Mouse (Mus musculus) heart, adult 11 months (tissue): ENCODE data around the gene Ccdc36.

Experiments
- DNase-seq: peaks from one replicate; pipeline ENCODE4 v3.0.0; 2022

Gene Ccdc36

DNA sequence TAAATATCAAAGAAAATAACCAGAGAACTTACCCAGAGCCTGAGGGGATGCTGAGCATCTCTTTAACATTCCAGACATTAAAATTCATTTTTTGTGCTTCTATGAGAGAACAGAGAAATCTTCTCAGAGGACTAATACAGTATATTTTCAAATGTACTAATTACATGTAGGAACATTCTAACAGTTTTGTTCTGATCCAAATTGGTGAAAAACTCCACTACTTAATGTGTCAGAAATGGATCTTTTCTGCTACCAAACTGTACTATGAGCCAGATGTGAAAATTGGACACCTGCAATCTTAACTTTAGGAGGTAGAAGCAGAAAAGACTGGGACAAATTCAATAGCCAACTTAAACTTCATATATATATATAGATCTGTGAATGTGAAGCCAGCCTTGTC is at the start of gene Ccdc36:
Gene Ccdc36 (minus strand): TSS at position 101 of the 400 bp plus-strand sequence.
- no peak for DNase-seq

- no peak for DNase-seq
These were observed 46.2 kb upstream of the Ccdc36 start for GRCm38 (mm10) chr9:108474528-108474927.

GRCm38 (mm10) chr9:108469845-108470244 is 41.6 kb upstream of the Ccdc36 start:
- peak; percentile 70 for DNase-seq

GRCm38 (mm10) chr9:108469430-108469829 is 41.1 kb upstream of the Ccdc36 start:
- no peak for DNase-seq

GRCm38 (mm10) chr9:108466219-108466618 is 37.9 kb upstream of the Ccdc36 start:
- peak; percentile 66 for DNase-seq

- DNase-seq: peak; percentile 86
These were observed 35.4 kb upstream of the Ccdc36 start for GRCm38 (mm10) chr9:108463713-108464112.

- peak; percentile 96 for DNase-seq
These were observed 33.9 kb upstream of the Ccdc36 start for GRCm38 (mm10) chr9:108462192-108462591.

GRCm38 (mm10) chr9:108461675-108462074 is 33.4 kb upstream of the Ccdc36 start:
- peak; percentile 91 for DNase-seq

GRCm38 (mm10) chr9:108461181-108461631 is 32.9 kb upstream of the Ccdc36 start, which contains the start of gene Klhdc8b:
Gene Klhdc8b, minus strand, starts transcription at chr9:108461581.
- no peak for DNase-seq

DNA sequence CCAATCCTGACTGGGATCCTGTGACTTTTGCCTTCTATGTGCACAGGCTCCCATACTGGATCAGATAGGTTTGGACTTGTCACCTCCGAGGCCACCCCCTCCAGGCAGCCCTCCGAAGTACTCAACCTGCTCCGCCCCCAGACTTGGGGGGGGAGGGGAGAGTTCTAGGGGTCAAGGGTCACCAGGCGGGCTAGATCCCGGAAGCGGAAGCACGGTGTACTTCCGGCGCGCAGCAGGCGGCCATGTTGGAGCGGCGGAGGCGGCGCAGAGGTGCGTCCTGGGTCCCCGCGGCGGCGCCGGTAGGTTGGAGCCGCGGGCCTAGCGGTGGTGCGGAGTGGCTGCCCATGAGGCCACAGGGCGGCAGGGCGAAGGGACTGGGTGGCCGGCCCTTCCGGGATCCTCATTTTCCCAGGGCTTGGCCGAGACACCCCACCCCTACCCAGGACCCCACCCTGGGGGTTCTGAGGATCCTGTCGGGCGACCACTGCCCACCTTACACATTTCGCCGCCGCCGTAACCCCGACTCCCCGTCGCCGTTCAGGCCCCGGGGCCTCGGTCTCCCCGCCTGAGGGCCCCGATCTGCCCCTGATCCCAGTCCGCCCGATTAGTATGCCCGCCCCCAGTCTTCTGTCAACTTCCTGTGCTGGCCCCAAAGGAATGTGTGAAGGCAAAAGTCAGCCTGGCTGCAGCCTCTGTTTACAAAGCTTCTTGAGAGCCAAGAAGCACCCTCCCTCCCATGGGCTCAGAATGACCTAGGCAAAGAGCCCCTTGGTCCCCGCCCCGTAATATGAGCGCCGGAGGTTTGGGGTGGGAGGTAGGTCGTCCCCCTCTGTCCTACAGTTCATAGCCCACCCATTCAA is 32.3 kb upstream of the Ccdc36 start, which contains the start of gene Ccdc71:
Gene Ccdc71 (plus strand): TSS at position 209 of the 860 bp plus-strand sequence.
- peak; percentile 99 for DNase-seq

DNA sequence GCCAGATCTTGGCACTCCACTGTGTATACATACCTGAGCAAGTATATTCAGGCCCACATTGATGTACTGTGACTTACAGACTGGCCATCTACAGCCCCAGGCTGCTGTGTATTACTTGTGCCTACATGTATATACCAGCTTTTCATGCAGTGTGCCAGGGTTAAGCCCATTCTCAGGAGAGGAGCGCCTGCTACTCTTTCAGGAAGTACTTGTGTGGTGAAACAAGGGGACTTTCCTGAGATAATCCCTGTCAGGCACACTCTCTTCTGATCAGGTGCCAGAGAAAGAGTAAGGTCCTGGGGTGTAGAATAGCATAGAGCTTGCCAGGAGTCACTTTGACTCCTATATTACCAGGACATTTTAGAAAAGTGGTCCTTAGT is 31.6 kb upstream of the Ccdc36 start:
- peak; percentile 91 for DNase-seq

DNA sequence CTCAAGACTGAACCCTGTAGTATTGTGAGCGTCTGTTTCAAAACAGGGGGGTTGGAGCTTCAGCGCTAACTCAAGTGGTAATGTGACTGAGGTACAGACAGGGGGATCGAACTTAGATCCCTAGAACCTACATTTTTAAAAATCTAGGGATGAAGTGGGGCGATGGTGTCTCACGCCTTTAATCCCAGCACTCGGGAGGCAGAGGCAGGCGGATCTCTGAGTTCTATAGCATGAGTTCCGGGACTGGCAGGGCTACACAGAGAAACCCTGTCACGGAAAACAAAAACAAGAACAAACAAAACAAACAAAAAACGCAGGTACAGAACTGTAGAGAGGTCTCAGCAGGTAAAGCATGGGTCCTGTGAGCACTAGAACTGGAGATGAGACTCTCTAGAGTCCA is 28.7 kb upstream of the Ccdc36 start:
- peak; percentile 66 for DNase-seq

DNA sequence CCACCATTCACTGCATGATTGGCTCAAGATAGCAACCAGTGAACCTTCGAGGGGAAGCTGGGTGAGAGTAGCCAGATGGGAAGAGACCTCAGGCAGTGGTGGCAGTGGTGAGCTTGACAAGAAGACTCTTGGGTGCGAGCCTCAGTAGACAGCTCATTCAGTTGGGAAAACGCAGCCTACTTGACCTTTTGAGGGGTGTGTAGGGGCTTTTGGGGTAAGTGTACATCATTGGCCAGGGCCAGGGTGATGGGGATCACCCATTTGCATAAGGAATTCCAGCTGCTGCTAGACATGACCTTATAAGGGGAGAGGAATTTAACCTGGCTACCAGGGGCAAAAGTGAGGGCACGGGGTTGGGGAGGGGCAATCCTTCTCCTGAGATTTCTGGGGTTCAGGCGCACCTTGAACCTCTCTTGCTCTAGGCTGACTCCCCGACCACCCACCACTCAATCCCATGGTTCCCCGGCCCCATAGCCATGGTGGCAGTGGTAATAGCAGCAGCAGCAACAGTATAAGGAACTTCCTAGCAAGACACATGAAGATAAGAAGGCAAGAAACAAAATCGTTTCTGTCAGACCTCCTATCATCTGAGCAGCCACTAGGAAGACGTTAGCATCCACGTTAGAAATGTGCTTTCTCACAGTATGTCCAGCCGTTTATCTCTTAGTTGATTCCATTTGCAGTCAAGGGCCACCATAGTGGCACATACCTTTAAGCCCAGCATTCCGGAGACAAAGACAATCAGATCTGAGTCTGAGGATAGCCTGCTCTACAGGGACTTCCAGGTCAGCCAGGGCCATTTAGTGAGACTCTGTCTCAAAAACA is 27.7 kb upstream of the Ccdc36 start:
- peak; percentile 60 for DNase-seq

DNA sequence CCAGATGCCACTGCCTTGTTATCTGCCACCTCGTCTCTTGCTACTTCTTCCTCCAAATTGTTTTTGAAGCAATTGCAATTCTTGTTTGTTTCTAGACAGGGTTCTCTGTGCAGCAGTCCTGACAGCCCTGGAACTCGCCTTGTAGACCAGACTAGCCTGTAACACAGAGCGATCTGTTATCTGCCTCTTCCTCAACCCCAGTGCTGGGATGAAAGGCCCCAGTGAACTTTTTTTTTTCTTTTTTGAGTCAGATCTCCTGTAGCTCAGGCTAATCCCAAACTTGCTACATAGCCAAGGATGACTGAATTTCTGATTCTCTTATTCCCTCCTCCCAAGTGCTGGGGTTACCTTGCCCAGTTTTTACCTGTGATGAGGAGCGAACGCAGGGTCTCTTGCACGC is 26.1 kb upstream of the Ccdc36 start:
- no peak for DNase-seq

DNA sequence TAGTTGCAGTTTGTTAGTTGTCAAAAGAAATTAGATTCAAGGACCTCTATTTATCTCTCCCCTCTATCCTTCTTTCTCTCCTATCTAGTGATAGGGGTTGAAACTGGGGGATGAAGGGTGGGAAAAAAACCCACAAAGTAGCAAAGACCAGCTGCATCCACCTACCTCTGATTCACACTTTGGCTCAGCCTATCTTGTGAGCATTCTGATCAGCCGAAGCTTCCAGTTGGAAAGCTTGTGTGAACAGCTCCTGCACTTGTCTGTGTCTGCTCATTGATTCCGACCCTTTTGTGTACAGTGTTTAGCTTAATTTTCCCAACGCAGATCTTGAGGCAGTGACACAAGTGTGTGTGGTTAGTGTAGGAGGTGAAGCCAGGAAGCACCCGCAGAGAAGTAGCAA is 25.2 kb upstream of the Ccdc36 start:
- DNase-seq: no peak

DNA sequence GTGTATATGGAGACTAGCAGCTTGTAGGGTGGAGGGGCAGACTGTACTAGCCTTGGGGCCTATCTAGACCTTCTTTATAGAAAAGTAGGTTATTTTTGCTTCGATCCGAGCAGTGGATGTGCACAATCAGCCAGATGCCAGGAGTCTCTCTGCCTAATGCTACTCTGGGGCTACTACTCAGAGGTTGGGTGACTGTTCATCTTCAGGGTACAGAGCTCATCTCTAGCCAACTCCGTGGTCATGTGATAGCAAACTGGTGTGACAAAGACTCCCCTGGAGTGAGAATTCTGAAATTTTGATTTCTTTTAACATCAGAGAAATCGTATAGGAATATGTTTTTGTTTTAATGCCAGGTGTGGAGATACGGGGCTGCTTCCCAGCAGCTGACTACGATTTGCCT is 24.6 kb upstream of the Ccdc36 start:
- no peak for DNase-seq

GRCm38 (mm10) chr9:108452291-108452906 is 24.1 kb upstream of the Ccdc36 start:
- peak; percentile 98 for DNase-seq

DNA sequence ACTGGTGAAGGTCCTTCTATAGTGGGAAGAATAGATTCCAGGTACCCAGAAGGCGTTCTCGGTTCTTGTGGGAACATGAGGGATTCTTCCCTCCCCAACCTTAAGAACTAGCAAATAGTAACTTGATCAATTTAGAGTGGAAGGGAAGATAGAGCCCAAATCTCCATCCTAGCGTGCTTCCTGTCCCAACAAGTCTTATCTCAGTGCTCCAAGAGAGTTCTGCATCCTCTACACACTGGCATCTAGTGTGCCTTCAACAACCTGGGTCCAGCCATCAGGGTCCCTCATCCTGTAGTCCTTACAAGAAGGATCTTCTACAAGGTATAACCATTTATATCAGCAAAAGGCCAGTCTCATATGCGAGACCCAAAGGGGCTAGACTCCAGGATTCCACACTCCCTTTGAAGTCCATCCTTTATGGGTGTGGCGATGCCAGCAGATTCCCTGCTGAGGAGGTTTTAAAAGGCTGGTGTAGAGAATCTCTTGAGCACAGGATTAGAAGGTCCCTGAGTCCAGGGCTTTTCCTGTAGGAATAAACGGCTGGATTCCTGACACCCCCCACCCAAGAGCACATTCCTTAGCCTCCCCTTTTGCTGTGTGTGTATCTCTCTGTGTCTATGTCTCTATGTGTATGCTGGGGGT is 23.4 kb upstream of the Ccdc36 start:
- no peak for DNase-seq

- DNase-seq: peak; percentile 91
These were observed 22.8 kb upstream of the Ccdc36 start for GRCm38 (mm10) chr9:108451170-108451493.

DNA sequence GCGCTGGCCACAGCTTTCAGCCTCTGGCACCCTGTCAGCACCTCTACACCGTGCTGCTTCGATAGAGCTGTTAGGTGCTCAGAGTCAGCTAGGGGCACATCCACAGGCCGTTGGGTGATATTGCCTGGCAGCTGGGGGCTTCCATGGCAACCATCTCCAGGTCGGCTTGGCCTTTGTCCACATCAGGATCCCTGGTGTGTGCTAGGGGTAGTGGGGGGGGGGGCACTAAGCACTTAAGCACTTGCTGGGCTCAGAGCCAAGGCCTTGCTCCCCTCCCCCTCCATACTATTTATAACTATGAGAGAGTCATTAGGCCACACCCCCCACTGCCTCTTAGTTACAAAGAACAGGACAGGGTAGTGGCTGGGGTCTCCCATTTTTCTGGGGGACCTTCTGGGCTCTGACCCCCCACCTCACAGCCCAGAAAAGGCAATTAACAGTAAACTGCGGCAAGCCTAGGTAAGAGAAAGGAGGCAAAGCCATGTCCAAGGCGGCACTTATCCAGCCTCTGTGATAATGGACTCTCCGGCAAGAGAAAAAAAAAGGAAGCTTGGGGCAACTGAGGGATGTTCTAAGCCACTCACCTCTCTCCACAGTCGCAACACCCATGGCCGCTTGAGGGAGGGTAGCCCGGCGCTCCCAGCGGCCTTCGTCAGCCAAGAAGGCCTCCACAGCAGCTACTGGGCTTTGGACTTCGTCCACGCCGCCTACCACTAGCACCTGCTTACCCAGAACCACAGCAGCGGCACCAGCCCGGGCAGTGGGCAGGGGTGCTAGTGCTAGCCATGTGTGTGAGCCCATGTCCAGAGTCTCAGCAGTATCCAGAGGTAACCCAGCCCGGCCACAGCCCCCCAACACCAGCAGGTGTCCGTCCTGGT is 22.2 kb upstream of the Ccdc36 start:
- peak; percentile 91 for DNase-seq

GRCm38 (mm10) chr9:108449860-108450259 is 21.6 kb upstream of the Ccdc36 start:
- DNase-seq: peak; percentile 93

DNA sequence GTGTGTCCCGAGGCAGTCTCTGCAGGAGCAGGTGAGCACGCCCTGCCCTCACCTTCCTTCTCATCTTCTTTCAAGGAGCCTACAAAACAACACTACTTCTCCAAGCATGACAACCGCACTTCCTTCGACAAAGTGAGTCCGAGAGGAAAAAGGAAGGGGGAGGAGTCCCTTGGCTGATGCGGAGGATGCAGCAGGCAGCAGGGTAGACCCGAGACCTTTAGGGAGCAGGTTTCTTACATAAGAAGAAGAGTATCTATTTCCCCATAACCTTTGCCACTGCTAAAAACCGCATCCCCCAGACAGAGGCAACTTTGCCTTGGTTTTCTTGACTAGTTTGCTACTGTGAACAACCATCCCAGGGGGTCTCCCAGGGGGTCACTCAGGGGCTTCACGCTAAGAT is 16.8 kb upstream of the Ccdc36 start:
- DNase-seq: no peak
